Mouse (Mus musculus) embryonic facial prominence, embryonic 12.5 days (tissue): ENCODE measurements around the gene Map2k5. TPM values are rescaled to one million over a fixed set of nuclear protein-coding genes. Genes with fewer than 3 reads are reported as not detected.

Experiments
- ATAC-seq: fragments of 200-750 bp; cut with Nextera tagmentation; 2 replicates; pipeline ENCODE4 v1.8.0; 2017; ENCODE audit not compliant: insufficient number of reproducible peaks, insufficient read depth, low FRiP score, low TSS enrichment
- H3K27ac ChIP-seq: fragments of 300-500 bp; sonication (generic); 2 replicates; pipeline ENCODE4 v1.5.1; 2016; ENCODE audit warnings: mild to moderate bottlenecking
- H3K27me3 ChIP-seq: fragments of 300-500 bp; sonication (generic); 2 replicates; pipeline ENCODE4 v1.6.1; 2016; ENCODE audit warnings: mild to moderate bottlenecking, moderate library complexity
- H3K36me3 ChIP-seq: fragments of 300-500 bp; sonication (generic); 2 replicates; pipeline ENCODE4 v1.6.1; 2016; ENCODE audit warnings: mild to moderate bottlenecking
- H3K4me1 ChIP-seq: fragments of 300-500 bp; sonication (generic); 2 replicates; pipeline ENCODE4 v1.6.1; 2016
- H3K4me2 ChIP-seq: fragments of 300-500 bp; sonication (generic); replicated peaks from 2 replicates; pipeline ENCODE4 v1.6.1; 2016; ENCODE audit warnings: mild to moderate bottlenecking, moderate library complexity
- H3K4me3 ChIP-seq: fragments of 300-500 bp; sonication (generic); 2 replicates; pipeline ENCODE4 v1.5.1; 2016; ENCODE audit warnings: mild to moderate bottlenecking
- H3K9ac ChIP-seq: fragments of 300-500 bp; sonication (generic); 2 replicates; pipeline ENCODE4 v1.6.1; 2016; ENCODE audit warnings: mild to moderate bottlenecking, moderate library complexity
- H3K9me3 ChIP-seq: fragments of 300-500 bp; sonication (generic); 2 replicates; pipeline ENCODE4 v1.6.1; 2016; ENCODE audit warnings: mild to moderate bottlenecking, moderate library complexity
- WGBS: fragments of 180-500 bp; shearing (Covaris S2); methylation state at CpG from one replicate; pipeline ENCODE4 v1.1.7; 2016; 5-methylcytosine and 5-hydroxymethylcytosine counted together
- polyA plus RNA-seq: library from polyadenylated mRNA; unstranded; fragments of >200 nt; fragmentation: Nextera tagmentation; extraction: Ambion mirVana; gene quantifications from 2 replicates; pipeline ENCODE4 v1.2.1, GENCODE M21; 2016

Gene Map2k5
- polyA plus RNA-seq, result 43.7 and 43.9 TPM in 2 replicates

DNA sequence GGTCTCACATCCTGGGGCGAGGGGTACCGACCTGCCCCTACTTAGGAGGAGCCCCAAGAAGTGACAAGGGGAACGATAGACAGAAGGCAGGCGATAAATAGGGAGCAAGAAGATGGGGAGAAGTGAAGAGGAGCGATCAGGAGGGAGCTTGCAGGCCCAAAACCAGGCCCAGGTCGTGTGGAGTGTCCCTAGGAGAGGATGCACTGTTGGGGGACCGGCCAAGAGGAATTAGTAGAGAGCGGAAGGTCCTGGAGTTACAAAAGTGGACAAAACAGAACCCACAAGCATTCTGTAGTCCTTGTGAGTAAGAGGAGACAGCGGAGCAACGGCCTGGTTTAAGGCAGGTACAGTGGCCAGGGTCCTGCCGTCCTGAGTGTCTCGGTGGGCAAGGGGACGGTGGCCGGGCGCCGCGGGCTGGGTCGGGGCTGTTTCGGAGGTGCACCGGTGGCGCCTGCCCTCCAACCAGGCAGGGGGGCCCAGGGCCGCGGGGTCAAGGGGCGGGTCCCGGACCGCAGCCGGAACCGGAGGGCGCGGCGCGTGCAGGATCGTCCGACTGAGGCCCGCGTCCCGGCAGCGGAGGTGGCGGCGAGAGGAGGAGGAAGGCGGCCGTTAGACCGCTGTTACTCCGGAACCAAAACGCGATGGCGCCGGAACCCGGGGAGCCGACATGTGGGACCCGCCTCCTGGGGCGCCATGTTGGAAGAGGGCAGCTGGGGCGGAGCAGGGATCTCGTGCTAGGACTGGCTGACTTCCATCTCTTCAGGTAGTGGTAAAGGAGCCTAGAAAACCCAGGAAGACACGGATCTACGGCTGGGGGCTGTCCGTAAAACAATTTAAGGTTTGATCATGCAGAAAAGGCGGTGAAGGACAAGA lies at the start of gene Map2k5:
TSS of gene Map2k5 (minus strand) at position 633 of the 873 bp plus-strand sequence.
- H3K9me3 ChIP-seq, result no peaks in the 10 kb centered on the region
- ATAC-seq, result peak; percentile 89
- H3K27ac ChIP-seq, result peak within 1 kb of the TSS; percentile 88
- H3K27me3 ChIP-seq, result no peaks in the 10 kb centered on the region
- H3K36me3 ChIP-seq, result peaks cover 11% of the 10 kb centered on the region; the same call in 1 of the 2 replicates
- under 1% methylated on average over 58 of the region's 58 CpGs for WGBS
- H3K4me3 ChIP-seq, result peak within 1 kb of the TSS; percentile 84
- peak within 1 kb of the TSS; percentile 90 for H3K9ac ChIP-seq
- H3K4me1 ChIP-seq, result peaks cover 27% of the 10 kb centered on the region
- H3K4me2 ChIP-seq, result peak within 1 kb of the TSS; percentile 89

DNA sequence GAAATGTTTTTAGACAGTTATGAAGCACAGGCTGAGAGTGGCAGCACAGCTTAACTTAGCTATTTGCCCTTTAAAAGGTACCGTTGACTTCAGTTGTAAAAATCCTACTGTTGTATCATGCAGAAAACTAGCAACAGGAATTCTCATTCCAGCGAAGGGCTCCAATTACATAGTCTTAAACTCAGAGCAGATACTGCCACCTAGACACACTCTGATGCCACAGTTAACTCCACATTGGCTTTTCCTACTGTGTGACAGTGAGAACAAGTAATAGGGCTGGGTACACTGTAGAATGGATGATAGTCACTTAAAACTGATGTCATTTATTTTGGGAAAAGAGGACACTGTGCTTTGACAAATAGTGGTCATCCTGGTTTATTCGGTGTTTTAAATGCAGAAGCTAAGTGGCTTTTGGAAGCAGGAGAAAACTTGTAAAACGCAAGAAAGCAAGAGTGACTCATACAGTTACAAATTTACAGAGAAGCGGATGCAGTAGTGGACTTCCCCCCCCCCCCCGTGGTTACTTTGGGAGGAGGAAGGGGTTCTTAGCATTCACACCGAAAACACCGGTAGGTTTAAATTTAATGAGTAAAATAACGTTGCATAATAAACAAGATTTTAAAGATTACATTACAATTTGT lies 43.5 kb upstream of the Map2k5 start:
- Histone ChIP-seq H3K4me1 (no peaks in the 10 kb centered on the region), H3K27ac (no peak overlapping the region), H3K9me3 (no peaks in the 10 kb centered on the region), H3K9ac (no peak overlapping the region), H3K36me3 (no peaks in the 10 kb centered on the region), H3K4me3 (no peak overlapping the region), H3K4me2 (no peak overlapping the region), H3K27me3 (no peaks in the 10 kb centered on the region)
- WGBS, result 62% methylated on average over 9 of the region's 9 CpGs
- no peak for ATAC-seq

DNA sequence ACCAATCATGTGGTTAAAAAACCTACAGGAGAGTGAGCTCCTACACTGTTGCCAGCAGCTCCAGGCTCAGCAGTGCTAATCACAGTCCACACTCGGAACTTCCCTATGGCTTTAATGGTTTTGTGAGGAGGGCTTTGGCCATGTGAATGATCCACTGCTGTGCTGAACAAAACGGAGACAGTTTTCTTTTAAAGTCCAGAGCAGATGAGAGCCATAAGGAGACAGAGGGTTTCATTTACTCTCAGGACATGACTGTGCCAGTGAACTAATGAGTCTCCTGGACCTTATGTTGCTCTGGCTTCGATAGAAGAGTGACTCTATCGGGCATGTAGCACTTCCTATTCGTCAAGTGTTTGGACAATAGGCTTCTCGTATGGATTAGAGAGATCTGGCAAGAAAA lies 42.7 kb upstream of the Map2k5 start:
- no peak overlapping the region for H3K9ac ChIP-seq
- 47% methylated on average over 6 of the region's 6 CpGs for WGBS
- no peak overlapping the region for H3K4me3 ChIP-seq
- no peaks in the 10 kb centered on the region for H3K9me3 ChIP-seq
- no peak overlapping the region for H3K4me2 ChIP-seq
- ATAC-seq, result no peak
- no peaks in the 10 kb centered on the region for H3K27me3 ChIP-seq
- no peaks in the 10 kb centered on the region for H3K36me3 ChIP-seq
- no peaks in the 10 kb centered on the region for H3K4me1 ChIP-seq
- H3K27ac ChIP-seq, result no peak overlapping the region

DNA sequence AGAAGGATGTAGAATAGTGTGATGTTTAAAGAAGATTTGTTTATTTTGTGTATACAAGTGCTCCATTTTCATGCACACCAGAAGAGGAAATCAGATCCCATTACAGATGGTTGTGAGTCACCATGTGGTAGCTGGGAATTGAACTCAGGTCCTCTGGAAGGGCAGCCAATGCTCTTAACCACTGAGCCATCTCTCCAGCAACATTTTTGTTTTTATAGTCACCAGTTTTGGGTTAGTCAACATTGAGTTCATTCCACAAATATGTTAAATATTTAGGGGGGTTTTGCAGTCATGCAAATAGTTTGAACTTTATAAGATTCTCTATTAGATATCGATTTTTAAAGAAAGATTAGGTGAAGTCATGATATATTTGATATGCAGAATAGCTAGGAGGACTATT lies 22.5 kb upstream of the Map2k5 start:
- Histone ChIP-seq H3K4me1 (0 out of 2 replicates have a peak, but pooled peaks cover 2% of the 10 kb centered on the region), H3K27ac (no peak overlapping the region), H3K9ac (no peak overlapping the region), H3K4me3 (no peak overlapping the region), H3K36me3 (no peaks in the 10 kb centered on the region), H3K9me3 (no peaks in the 10 kb centered on the region), H3K4me2 (no peak overlapping the region), H3K27me3 (no peaks in the 10 kb centered on the region)
- WGBS, result 88% methylated on average over 1 of the region's 1 CpGs
- no peak for ATAC-seq

DNA sequence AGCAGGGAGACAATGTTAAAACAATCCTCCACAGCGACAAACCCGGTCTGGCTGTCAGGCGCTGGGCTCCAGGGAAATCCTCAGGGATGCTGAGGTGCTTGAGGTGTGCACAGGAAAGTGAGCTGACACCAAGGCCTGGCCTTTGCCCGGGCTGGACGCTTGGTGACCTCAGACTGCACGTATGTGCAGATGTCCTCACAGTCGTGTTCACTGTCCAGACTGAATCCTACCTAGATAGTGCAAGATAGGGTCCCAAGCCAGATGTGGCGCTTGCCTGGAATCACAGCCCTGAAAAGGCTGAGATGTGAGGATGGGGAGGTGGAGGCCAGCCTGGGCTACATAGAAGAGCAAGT lies 21.7 kb upstream of the Map2k5 start:
- peak overlapping the region; percentile 82 for H3K4me2 ChIP-seq
- H3K4me1 ChIP-seq, result 0 out of 2 replicates have a peak, but pooled peaks cover 2% of the 10 kb centered on the region
- peak overlapping the region; percentile 83 for H3K4me3 ChIP-seq
- ATAC-seq, result peak; percentile 58; the same call in 1 of the 2 replicates
- H3K27ac ChIP-seq, result peak overlapping the region; percentile 72; the same call in 1 of the 2 replicates
- H3K9me3 ChIP-seq, result no peaks in the 10 kb centered on the region
- peak overlapping the region; percentile 86 for H3K9ac ChIP-seq
- WGBS, result 3% methylated on average over 8 of the region's 8 CpGs
- no peaks in the 10 kb centered on the region for H3K36me3 ChIP-seq
- no peaks in the 10 kb centered on the region for H3K27me3 ChIP-seq

DNA sequence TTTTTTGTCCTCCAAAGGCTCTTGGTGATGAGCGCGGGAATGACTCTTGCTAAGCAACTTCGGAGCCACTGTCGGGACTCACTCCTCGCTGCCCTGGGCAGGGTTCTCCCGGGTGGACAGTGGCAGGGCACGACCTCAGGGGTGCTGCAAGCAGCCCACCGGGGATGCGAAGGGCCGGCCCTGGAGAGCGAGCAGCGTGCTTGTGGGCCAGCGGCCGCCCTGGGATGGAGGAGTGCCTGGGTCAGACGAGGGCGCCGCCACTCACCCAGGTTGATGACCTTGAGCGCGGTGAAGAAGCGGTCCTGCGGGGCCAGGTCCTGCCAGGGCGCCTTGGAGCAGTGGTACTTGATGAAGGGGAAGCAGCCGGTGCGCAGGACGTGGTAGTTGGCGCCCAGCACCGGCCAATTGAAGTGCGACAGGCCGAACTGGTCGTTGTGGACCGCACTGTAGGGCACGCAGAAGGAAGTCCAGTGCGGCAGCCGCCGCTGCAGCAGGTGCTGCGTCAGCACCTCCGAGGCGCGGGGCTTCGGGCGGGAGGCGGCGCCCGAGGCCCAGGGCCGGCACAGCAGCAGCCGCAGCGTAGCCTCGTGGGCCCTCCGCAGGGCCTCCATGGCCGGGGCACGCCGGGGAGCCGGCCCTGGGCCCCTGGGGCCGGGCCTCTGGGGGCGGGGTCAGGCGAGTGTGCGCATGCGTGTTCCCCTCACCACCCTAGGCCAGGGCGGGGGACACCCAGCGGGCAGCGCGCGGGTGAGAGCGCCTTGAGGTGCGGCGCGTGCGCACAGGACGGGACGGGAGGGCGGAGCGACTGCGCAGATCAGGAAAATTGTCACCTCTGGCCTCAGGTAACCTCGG lies 21.1 kb upstream of the Map2k5 start, which contains the start of gene 2300009A05Rik:
TSS of gene 2300009A05Rik (minus strand) at position 636 of the 852 bp plus-strand sequence.
- peak within 1 kb of the TSS; percentile 72 for H3K27ac ChIP-seq
- peak within 1 kb of the TSS; percentile 83 for H3K4me3 ChIP-seq
- peak within 1 kb of the TSS; percentile 82 for H3K4me2 ChIP-seq
- H3K27me3 ChIP-seq, result no peaks in the 10 kb centered on the region
- WGBS, result under 1% methylated on average over 73 of the region's 74 CpGs
- no peaks in the 10 kb centered on the region for H3K36me3 ChIP-seq
- H3K4me1 ChIP-seq, result 0 out of 2 replicates have a peak, but pooled peaks cover 2% of the 10 kb centered on the region
- peak within 1 kb of the TSS; percentile 86 for H3K9ac ChIP-seq
- ATAC-seq, result peak; percentile 97
- H3K9me3 ChIP-seq, result no peaks in the 10 kb centered on the region

DNA sequence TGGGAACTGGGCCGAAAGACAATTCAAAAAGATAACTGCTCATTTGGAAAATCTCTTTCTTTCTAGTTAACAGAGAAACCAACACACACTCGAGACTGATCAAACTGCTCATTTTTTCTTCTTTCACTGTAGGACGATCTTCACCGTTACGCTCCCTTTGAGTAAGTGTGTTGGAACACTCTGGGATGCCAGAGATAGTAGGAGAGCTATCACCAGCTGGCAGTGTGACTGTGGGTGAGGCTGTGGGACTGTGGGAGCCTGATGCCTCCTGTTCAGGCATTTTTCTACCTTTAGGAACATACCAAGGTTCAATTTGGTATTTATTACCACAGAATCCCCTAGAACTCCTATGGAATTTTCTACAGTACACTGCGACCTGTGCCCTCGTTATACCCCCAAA lies 17.9 kb upstream of the Map2k5 start:
- Histone ChIP-seq H3K9me3 (no peaks in the 10 kb centered on the region), H3K27me3 (no peaks in the 10 kb centered on the region), H3K4me1 (0 out of 2 replicates have a peak, but pooled peaks cover 2% of the 10 kb centered on the region), H3K36me3 (no peaks in the 10 kb centered on the region), H3K4me2 (no peak overlapping the region), H3K27ac (no peak overlapping the region), H3K9ac (no peak overlapping the region), H3K4me3 (no peak overlapping the region)
- ATAC-seq, result no peak
- 86% methylated on average over 7 of the region's 7 CpGs for WGBS

DNA sequence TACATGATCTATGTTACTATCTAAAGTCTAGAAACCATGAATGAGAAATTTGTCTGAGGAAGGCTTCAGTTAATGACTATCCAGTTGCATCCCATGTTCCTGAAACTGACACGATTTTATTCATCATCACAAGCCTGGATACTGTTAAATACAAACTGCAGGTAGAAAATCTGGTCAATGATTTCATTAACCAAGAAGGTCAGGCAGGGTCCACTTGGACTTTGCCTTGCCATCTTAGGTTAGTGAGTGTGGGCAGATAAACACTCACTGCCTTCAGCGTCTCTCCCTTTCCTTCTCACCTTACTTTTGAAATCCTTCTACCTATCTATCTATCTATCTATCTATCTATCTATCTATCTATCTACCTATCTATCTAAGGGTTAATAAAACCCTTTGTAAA lies 13.6 kb upstream of the Map2k5 start:
- H3K9me3 ChIP-seq, result no peaks in the 10 kb centered on the region
- H3K4me1 ChIP-seq, result no peaks in the 10 kb centered on the region
- H3K36me3 ChIP-seq, result no peaks in the 10 kb centered on the region
- H3K4me2 ChIP-seq, result no peak overlapping the region
- H3K27ac ChIP-seq, result no peak overlapping the region
- no peaks in the 10 kb centered on the region for H3K27me3 ChIP-seq
- WGBS, result 68% methylated on average over 2 of the region's 2 CpGs
- no peak overlapping the region for H3K4me3 ChIP-seq
- ATAC-seq, result no peak
- H3K9ac ChIP-seq, result no peak overlapping the region

DNA sequence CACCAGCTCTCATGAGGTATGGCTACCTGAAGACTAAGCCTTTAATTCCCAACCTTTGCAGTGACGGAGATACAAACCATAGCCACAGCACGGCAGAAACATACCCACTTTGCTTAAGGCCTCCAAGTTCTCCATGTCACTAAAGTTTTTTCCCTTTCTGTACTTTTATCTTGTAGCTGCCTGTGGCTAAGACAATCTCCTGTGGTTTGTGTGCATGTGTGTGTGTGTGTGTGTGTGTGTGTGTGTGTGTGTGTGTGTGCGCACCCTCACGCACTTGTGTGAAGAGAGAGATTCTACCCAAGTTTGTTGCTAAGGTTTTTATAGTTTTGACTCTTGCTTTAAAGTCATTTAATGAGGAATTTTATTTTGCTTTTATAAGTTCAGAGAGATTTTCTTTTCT lies 5.1 kb upstream of the Map2k5 start:
- Histone ChIP-seq H3K4me2 (no peak overlapping the region), H3K4me3 (no peak overlapping the region), H3K27me3 (no peaks in the 10 kb centered on the region), H3K9ac (no peak overlapping the region), H3K9me3 (no peaks in the 10 kb centered on the region), H3K36me3 (no peaks in the 10 kb centered on the region), H3K4me1 (no peaks in the 10 kb centered on the region), H3K27ac (no peak overlapping the region)
- 86% methylated on average over 4 of the region's 4 CpGs for WGBS
- ATAC-seq, result no peak

DNA sequence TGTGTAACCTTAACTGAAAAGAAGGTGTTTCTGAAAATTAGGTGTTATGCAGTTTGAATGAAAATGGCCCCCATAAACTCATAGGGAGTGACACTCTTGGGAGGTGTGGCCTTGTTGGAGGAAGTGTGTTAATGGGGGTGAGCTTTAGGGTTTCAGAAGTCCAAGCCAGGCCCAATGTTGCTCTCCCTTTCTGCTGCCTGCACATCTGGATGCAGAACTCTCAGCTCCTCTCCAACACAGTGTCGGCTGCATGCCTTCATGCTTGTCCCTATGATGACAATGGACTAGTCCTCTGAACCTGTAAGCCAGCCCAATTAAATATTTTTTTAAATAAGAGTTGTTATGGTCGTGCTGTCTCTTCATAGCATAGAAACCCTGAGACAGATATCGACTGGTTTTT lies 2.6 kb upstream of the Map2k5 start:
- H3K9ac ChIP-seq, result no peak overlapping the region
- 87% methylated on average over 3 of the region's 3 CpGs for WGBS
- H3K4me2 ChIP-seq, result no peak overlapping the region
- no peak for ATAC-seq
- H3K4me1 ChIP-seq, result peaks cover 17% of the 10 kb centered on the region
- H3K27ac ChIP-seq, result no peak overlapping the region
- no peaks in the 10 kb centered on the region for H3K9me3 ChIP-seq
- H3K36me3 ChIP-seq, result no peaks in the 10 kb centered on the region
- H3K4me3 ChIP-seq, result no peak overlapping the region
- no peaks in the 10 kb centered on the region for H3K27me3 ChIP-seq

DNA sequence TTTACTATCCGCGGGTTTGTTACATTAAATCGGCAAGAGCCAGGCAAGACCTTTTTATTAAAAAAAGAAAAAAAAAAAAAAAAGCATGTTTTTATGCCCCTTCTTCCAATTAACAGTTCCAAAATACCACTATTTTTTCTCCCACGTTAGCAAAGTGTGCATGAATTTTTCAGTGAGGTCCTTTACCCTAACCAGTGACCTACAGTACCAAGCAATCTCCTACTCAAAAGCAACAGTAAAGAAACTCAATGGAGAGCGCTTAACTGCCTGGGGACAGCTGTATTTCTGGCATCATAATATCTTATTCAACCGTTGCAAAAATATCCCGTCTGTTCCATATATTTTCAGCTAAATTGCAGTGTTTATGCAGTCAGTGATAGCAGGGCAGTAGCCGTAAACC lies 472 bp upstream of the Map2k5 start:
- H3K27me3 ChIP-seq, result no peaks in the 10 kb centered on the region
- peak overlapping the region; percentile 88; the same call in 1 of the 2 replicates for H3K27ac ChIP-seq
- H3K4me2 ChIP-seq, result peak overlapping the region; percentile 89
- no peak for ATAC-seq
- peak overlapping the region; percentile 90 for H3K9ac ChIP-seq
- H3K4me3 ChIP-seq, result peak overlapping the region; percentile 84
- no peaks in the 10 kb centered on the region for H3K9me3 ChIP-seq
- WGBS, result 16% methylated on average over 8 of the region's 8 CpGs
- H3K36me3 ChIP-seq, result peaks cover 10% of the 10 kb centered on the region; the same call in 1 of the 2 replicates
- H3K4me1 ChIP-seq, result peaks cover 27% of the 10 kb centered on the region
